Mouse (Mus musculus) megakaryocyte-erythroid progenitor cell, adult 5 weeks (primary cell): ENCODE results near the gene Olfr1046. TPM values are rescaled to one million over a fixed set of nuclear protein-coding genes. Genes with fewer than 3 reads are reported as not detected.

Source experiments
- polyA plus RNA-seq: library from polyadenylated mRNA; stranded (reverse); fragments of >175 nt; gene quantifications from 2 replicates; pipeline ENCODE4 v1.2.3, GENCODE M21; 2012

Gene Olfr1046
- polyA plus RNA-seq, result not detected in 2 replicates

GRCm38 (mm10) chr2:86219214-86219613 lies at the start of gene Olfr1046:
Gene Olfr1046, minus strand, starts transcription at chr2:86219314.

DNA sequence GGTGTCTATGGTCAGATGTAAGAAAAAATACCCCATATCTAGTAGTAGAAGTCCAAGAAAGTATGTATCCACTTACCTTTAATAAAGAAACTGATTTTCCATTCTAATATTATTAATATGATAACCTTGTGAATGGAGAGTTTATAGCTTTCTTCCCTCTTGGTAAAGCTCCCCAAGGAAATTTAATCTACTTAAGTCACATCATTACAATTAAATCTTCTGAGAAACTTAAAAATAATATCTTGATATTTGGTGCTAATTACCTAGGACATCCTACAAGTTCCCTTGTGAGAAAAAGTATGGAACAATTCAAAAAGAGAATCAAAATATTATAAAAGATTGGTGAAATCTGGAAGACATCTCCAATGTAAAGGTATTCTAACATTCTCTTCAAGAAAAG lies 39.1 kb upstream of the Olfr1046 start, which contains the start of gene Olfr1049:
Olfr1049 (minus strand) TSS at position 101 of the 400 bp plus-strand sequence.

GRCm38 (mm10) chr2:86240189-86240588 lies 21.1 kb upstream of the Olfr1046 start, which contains the start of gene Olfr1048:
Gene Olfr1048, minus strand, starts transcription at chr2:86240289.

DNA sequence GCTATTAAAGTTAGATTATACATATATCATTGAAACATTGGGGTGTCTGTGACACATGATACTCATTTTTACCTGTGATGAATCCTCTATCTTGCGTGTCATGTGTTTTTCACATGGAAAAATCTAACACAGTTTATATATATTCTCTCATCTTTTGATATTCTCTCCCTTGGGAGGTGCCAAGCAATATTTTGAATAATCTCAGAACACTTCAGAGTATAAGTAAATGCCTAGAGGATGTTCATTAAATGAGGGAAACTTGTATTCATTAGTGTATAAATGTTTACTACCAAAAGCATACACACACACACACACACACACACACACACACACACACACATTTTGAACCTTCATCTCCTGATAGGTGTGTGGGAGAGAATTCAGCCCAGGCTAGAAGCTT lies 12.2 kb upstream of the Olfr1046 start, which contains the start of gene Olfr1047:
Olfr1047 (minus strand) TSS at position 101 of the 400 bp plus-strand sequence.

GRCm38 (mm10) chr2:86202909-86203308 lies 16.2 kb downstream of the Olfr1046 start, which contains the start of gene Olfr1045:
Gene Olfr1045, minus strand, starts transcription at chr2:86203009.

GRCm38 (mm10) chr2:86185583-86185982 lies 33.5 kb downstream of the Olfr1046 start, which contains the start of gene Olfr52:
Gene Olfr52, minus strand, starts transcription at chr2:86185683.

GRCm38 (mm10) chr2:86177720-86178119 lies 41.4 kb downstream of the Olfr1046 start, which contains the start of gene Olfr1044:
Gene Olfr1044, minus strand, starts transcription at chr2:86177820.

GRCm38 (mm10) chr2:86167422-86167821 lies 51.7 kb downstream of the Olfr1046 start, which contains the start of gene Olfr1043:
Gene Olfr1043, minus strand, starts transcription at chr2:86167522.

Other genes starting within 250 kb of the Olfr1046 start
- not detected in 2 replicates for gene Olfr1029, start 245.4 kb downstream of the Olfr1046 start, polyA plus RNA-seq
- not detected in 2 replicates for gene Olfr1030, start 240.0 kb downstream of the Olfr1046 start, polyA plus RNA-seq
- gene Olfr1031, start 229.0 kb downstream of the Olfr1046 start, polyA plus RNA-seq, result not detected in 2 replicates
- gene Olfr1032, start 213.8 kb downstream of the Olfr1046 start, polyA plus RNA-seq, result not detected in 2 replicates
- 0.02 TPM in 1 of 2 replicates, not detected in the other for gene Olfr1033, start 198.7 kb downstream of the Olfr1046 start, polyA plus RNA-seq
- gene Olfr1034, start 173.5 kb downstream of the Olfr1046 start, polyA plus RNA-seq, result not detected in 2 replicates
- gene Olfr1036, start 145.3 kb downstream of the Olfr1046 start, polyA plus RNA-seq, result not detected in 2 replicates
- gene Olfr1037, start 131.9 kb downstream of the Olfr1046 start, polyA plus RNA-seq, result not detected in 2 replicates
- gene Olfr1039, start 83.4 kb downstream of the Olfr1046 start, polyA plus RNA-seq, result 0.02 TPM in 1 of 2 replicates, not detected in the other
- gene Olfr1040, start 72.6 kb downstream of the Olfr1046 start, polyA plus RNA-seq, result not detected in 2 replicates
- not detected in 2 replicates for gene Olfr1042, start 57.5 kb downstream of the Olfr1046 start, polyA plus RNA-seq
- not detected in 2 replicates for gene Olfr1043, start 51.8 kb downstream of the Olfr1046 start, polyA plus RNA-seq
- not detected in 2 replicates for gene Olfr1044, start 41.5 kb downstream of the Olfr1046 start, polyA plus RNA-seq
- gene Olfr52, start 33.6 kb downstream of the Olfr1046 start, polyA plus RNA-seq, result not detected in 2 replicates
- gene Olfr1045, start 16.3 kb downstream of the Olfr1046 start, polyA plus RNA-seq, result not detected in 2 replicates
- not detected in 2 replicates for gene Olfr1047, start 12.1 kb upstream of the Olfr1046 start, polyA plus RNA-seq
- gene Olfr1048, start 21.0 kb upstream of the Olfr1046 start, polyA plus RNA-seq, result not detected in 2 replicates
- not detected in 2 replicates for gene Olfr1049, start 39.0 kb upstream of the Olfr1046 start, polyA plus RNA-seq
- gene Olfr1051, start 59.8 kb upstream of the Olfr1046 start, polyA plus RNA-seq, result not detected in 2 replicates
- gene Olfr1052, start 73.1 kb upstream of the Olfr1046 start, polyA plus RNA-seq, result not detected in 2 replicates
- gene Olfr1053, start 96.0 kb upstream of the Olfr1046 start, polyA plus RNA-seq, result not detected in 2 replicates
- gene Olfr1054, start 116.1 kb upstream of the Olfr1046 start, polyA plus RNA-seq, result not detected in 2 replicates
- not detected in 2 replicates for gene Olfr1055, start 131.0 kb upstream of the Olfr1046 start, polyA plus RNA-seq
- not detected in 2 replicates for gene Olfr1056, start 143.2 kb upstream of the Olfr1046 start, polyA plus RNA-seq
- not detected in 2 replicates for gene Olfr1057, start 159.1 kb upstream of the Olfr1046 start, polyA plus RNA-seq
- not detected in 2 replicates for gene Olfr1058, start 169.2 kb upstream of the Olfr1046 start, polyA plus RNA-seq
- not detected in 2 replicates for gene Olfr1061, start 194.7 kb upstream of the Olfr1046 start, polyA plus RNA-seq
- gene Olfr1062, start 207.4 kb upstream of the Olfr1046 start, polyA plus RNA-seq, result not detected in 2 replicates
- not detected in 2 replicates for gene Olfr1065, start 231.3 kb upstream of the Olfr1046 start, polyA plus RNA-seq
- not detected in 2 replicates for gene Olfr1066, start 237.0 kb upstream of the Olfr1046 start, polyA plus RNA-seq